Mouse (Mus musculus) kidney, adult 2 months (tissue): ENCODE results near the gene Ampd2.
A peak's percentile ranks its signal among the peaks of the same experiment; 100 is the strongest.

Experiments
- CTCF ChIP-seq: fragments of 200-500 bp; conservative IDR thresholded peaks from 2 replicates; pipeline ENCODE4 v1.5.1; 2011; ENCODE audit warnings: low read depth, mild to moderate bottlenecking, control low read depth, low read length, moderate library complexity, mixed read lengths; ENCODE audit not compliant: insufficient read depth, insufficient read length
- POLR2A ChIP-seq: fragments of 200-500 bp; IDR thresholded peaks from one replicate; pipeline ENCODE4 v1.6.1; 2011; ENCODE audit warnings: low read depth, low read length, control low read depth

GRCm38 (mm10) chr3:108044394-108045140 is 41.9 kb downstream of the Ampd2 start, which contains the start of gene Gstm4:
- TF ChIP-seq POLR2A (peak; percentile 49), CTCF (0 out of 2 replicates have a peak, but pooled peaks have one; percentile 9)
